Mouse (Mus musculus): Measurements from ENCODE around the gene Atf2.
A peak's percentile ranks its signal among the peaks of the same experiment; 100 is the strongest.
"Not testable (repeated sequence)": the region's sequence is repeated elsewhere in the genome, so short reads cannot be mapped to it uniquely, and the experiment has no call there.

Atf2 gene

DNA sequence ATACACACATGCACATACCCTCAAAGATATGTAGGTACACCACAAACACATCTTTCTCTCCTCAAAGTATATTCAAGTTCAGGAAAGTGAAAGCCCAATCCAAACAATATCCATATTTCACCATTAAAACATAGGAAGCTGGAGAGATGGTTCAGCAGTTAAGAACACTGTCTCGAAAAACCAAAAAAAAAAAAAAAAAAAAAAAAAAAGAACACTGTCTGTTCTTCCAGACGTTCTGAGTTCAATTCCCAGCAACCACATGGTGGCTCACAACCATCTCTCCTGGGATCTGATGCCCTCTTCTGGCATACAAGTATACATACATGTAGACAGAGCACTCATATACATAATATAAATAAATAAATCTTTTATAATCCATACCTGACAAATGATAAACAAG lies 6.4 kb downstream of the Atf2 start:
- no peak for DNase-seq (ENCODE audit: low read depth, low spot score)

DNA sequence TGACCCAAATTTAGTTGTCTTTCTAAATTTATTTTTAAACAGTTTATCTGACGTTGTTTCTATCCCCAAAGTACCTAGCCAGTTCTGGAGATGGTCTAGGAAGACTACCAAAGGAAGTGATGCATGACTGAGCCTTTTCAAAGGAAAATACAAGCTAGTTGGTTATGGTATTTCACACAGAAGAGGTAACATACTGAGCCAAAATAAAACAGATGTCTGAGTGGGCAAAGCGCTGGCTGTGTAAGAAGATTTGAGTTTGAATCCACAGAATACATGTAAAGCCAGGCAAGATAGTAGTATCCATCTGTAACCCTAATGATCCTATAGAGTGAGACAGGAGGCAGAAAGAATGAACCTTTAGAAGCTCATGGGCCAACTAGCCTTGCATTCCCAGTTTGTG lies 14.5 kb downstream of the Atf2 start:
- DNase-seq (ENCODE audit: low read depth, low spot score): no peak

DNA sequence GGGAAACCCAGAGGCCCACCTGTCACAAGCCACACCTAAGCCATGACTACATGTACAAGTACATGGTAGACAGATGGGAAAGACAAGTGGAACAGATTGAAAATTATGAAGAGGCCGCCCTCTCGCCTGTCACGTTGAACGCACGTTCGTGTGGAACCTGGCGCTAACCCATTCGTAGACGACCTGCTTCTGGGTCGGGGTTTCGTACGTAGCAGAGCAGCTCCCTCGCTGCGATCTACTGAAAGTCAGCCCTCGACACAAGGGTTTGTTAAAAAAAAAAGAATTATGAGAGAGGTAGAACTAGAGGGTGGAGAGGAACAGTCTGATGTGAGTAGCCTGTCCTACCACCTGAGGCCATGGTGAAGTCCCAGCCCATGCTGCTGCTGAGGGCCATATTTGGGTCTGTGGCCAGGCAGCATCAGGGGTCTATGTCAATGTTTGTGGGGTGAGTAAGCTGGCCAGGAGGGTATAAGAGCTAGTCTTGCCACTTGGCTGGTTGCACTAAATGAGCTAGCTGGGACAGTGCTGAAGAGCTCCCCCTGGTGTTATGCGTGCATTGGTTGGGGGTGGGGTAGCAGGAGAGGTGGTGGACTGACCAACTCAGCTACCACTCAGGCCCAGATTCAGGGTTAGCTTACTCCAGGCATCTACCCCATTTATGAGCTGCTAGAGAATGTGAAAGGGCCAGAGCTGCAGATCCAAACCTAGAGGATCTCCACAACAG lies 24.5 kb downstream of the Atf2 start:
- peak; percentile 22 for DNase-seq (ENCODE audit: low read depth, low spot score)

DNA sequence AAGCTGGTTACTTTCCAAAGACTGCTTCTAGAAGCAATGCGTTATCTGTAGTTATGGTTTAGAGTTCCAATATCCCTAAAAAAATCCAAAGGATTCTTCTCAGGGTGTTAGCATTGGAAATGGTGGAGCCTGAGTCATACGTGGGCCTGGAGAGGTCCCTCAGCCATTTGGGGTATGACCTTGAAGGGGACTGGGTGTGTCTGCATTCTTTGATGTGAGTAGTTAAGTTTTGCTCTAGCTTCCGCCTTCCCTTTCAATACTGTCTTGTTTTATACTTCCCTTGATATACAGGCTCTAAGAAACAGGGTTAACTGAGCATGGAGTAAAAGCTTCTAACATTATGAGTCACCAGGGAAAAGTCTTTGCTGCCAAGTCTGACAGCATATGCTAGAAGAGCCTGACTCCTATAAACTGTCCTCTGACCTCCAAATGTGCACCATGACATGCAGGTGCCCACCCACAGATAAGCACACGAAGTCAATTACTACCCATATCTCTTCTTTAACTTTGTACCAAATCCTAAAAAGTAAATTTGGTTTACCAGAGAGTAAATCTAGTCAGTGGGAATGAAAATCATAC lies 32.3 kb downstream of the Atf2 start:
- DNase-seq (ENCODE audit: low read depth, low spot score): no peak

DNA sequence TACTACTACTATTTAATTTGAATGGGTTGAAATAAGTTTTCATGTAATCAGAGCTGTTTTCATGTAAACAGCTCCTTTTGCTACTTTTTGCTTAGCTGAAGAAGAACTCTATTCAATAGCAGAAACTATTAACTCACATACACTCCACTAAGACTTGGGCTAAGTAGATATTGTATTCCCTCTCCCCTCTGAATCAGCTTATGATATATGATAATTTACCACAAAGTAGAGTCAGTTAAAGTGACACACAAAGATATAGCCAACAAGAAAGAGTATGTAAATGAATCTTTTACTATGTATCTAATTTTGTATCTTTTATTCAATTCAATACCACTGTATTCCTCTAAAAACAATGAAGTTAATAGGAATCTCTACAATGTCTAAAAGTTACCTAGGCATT lies 35.1 kb downstream of the Atf2 start:
- no peak for DNase-seq (ENCODE audit: low read depth, low spot score)

DNA sequence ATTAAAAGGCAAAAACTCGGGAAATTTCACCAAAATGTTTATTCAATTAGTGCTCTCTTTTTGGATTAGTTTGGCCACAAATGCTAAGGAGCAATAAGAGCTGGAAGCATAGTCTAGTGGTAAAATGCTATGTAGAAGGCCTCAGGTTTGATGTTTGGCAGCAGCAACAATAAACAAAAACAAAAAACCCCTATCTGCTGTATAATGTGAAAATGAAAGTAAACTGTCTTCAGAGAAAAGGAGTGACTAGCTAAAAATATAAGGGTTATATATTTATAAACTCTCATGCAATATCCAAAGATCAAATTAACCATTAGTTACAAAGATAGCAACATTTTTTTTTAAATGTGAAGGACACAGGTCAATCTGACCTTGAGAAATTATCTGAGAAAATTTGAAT lies 36.2 kb downstream of the Atf2 start:
- DNase-seq (ENCODE audit: low read depth, low spot score): no peak

DNA sequence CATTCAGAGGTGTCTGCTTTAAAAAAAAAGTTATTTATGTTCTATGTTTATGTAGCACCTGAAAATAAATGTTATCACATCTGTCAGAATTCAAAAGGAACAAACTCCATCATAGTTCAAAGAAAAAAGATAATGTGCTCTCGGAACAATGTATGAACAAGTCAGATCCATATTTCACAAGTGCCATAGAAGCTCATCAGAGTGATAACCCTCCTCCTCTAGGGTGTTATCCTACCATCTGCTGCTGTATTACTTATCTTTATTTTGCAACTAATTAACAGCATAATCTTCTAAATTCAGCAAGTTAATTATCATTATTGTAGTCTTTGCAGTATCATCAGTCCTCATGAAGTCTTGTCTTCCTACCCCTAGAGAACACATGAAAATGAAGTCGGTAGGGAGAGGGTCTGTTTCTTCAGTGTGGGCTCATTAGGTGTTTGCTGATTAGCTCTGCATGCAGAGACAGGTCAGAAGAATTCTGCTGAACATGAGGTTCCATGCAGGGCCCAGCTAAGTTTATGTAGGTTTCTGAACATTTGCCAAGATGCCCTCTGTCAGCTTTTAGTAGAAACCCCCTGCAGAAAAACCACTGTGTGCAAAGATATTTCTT lies 57.9 kb downstream of the Atf2 start:
- no peak for DNase-seq (ENCODE audit: low read depth, low spot score)

DNA sequence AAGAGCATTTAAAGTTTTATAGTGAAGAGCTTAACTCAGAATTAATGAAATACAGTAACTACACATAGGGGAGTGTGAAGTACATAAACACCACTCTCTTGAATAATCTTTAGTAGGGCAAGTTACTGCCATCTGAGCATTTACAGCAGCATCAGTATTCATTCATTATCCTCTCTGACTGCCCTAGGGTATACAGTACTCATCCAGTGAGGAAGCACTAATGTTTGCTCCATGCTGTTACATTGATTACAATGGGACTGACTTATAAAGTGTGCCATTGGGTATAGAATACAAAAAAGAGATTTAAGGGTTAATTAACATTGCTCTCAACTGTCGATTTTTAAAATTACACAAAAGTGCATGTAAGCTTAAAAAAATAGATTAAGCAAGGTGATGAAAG lies 59.2 kb downstream of the Atf2 start:
- no peak for DNase-seq (ENCODE audit: low read depth, low spot score)

DNA sequence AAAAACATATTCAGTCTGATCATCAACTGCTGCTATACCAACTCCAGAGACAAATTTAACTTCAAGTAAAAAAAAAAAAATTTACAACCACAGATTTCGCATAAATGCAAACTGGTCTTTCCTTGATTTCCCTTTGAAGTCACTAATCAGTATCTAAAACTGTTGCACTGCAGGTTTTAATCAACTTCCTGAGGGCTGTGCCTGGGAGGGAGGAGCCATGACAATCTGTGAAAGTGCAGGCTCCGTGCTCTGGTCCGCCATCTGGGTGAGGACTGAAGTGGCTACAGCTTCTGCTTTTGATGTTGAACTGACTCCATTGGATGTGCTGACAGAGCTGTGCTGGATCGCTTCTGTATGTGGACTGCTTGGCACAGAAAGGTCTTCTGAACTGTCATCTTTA lies 73.7 kb downstream of the Atf2 start:
- DNase-seq (ENCODE audit: low read depth, low spot score): no peak

DNA sequence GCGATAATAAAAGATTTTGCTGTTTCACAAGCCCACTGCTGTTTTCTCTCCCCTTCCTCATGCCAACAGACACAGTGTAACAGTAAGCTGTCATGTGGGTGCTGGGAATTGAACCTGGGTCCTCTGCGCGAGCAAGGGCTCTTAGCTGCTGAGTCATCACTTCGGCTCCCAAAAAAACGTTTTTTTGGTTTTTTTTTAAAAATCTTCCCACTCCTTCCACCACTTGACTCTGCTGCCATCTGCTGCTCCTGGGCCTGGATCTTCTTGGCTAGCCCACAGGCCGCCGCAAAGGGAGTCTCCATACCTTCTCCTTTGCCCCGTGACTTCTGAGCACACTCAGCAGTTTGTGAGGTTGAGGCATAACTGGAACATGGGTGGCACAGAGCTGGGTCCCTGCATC lies 84.8 kb downstream of the Atf2 start:
- DNase-seq (ENCODE audit: low read depth, low spot score): no peak

DNA sequence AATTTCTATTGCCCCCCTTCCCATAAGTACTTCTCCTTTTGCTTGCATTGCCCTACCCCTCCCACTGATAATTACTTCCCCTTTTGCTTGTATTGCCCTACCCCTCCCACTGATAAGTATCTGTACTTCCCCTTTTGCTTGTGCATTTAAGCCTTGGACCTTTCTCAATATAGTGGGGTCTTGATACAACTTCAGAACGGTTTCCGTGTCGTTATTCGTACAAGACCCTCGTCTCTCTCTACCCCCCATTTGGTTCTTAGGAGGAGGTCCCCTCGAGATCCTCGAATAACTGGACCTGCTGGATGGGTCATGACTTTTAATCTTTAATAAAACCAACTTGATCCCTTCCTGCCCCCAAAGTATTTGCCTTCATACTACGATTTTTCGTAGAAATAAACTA lies 92.3 kb downstream of the Atf2 start:
- DNase-seq (ENCODE audit: low read depth, low spot score): not testable (repeated sequence)

DNA sequence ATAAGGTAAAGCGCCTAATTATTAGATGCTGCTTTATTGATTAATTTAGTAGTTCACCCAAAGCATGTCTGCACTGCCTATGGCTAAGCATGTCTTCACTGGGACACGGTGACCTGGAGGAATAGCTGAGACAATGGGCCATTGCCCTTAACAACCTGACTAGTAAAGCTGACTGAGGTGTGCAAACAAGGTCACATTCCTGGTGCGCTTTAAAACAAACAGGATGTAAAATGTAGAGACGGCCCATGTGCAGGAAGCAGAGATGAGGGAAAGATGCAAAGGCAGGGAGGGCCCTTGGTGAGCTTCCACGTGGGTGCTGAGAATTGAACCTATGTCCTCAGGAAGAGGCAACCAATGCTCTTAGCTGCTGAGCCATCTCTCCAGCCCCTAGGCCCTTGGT lies 93.7 kb downstream of the Atf2 start:
- DNase-seq (ENCODE audit: low read depth, low spot score): no peak

DNA sequence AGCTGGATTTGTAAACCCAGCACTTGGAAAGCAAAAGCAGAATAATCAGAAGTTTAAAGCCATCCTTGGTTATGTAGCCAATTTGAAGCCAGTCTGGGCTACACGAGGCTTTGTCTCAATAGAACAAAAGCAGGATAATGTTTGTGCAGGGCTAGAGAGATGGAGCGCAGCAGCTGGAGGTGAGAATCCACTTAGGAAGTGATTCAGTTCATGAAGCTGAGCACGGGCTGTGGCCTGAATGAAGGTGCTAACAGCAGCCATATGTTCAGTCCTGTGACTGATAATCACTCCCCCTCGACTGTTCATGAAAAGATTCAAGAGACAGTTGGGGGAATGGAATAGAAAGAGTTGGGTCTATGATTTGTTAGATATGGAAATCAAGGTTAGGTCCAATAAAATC lies 94.3 kb downstream of the Atf2 start:
- no peak for DNase-seq (ENCODE audit: low read depth, low spot score)

DNA sequence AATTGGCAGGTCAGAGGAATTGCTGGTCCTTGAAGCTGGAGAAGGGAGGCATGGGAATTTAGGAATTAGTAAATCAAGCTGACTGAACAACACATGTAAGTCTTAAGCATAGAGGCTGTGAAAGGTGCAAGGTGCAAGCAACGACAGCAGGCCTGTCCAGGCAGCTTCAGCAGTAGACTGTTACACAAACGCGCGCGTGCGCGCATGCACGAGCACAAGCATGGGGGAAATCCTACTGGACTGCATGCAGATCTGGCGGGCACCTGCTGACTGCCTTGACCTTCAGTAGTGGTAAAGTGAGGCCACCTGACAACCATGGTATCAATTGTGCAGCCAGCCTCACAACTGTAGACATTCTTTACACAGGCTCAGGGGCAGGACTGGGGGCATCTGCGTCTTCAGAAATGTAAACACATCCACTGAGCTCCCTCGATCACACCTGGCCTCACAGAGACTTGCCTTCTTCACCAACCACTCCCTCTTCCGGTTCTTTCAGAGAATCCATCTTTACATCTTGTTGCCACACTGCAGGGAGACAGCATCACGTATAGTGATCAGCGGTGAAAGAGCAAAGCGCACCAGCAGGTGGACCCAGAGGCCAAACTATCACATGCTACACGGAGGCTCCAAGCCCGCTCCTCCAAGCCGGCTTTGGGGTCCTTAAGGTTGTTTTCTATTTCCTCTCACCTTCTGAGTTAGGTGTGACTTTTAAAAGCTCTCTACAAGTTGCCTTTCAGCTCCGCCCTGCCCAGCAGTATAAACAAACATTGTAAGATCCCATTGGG lies 100.4 kb downstream of the Atf2 start:
- peak; percentile 37 for DNase-seq (ENCODE audit: low read depth, low spot score)

DNA sequence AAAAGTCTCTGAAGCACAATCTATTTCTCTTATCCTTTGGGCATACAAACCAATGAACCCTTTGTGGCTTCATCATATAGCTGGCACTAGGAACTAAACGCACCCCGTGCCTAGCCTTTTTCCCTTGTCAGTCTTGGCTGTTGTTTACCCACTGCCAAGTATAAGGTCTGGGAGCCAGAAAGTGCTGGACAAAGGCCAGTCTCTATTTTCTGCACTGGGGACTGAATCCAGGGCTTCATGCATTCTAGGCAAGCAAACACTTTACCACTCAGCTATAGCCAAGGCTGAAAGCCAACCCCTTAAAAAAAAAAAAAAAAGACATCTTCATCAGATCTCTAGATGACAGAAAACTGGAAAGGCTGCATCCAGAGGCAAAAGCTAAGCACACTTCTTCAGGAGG lies 102.1 kb downstream of the Atf2 start:
- DNase-seq (ENCODE audit: low read depth, low spot score): no peak

DNA sequence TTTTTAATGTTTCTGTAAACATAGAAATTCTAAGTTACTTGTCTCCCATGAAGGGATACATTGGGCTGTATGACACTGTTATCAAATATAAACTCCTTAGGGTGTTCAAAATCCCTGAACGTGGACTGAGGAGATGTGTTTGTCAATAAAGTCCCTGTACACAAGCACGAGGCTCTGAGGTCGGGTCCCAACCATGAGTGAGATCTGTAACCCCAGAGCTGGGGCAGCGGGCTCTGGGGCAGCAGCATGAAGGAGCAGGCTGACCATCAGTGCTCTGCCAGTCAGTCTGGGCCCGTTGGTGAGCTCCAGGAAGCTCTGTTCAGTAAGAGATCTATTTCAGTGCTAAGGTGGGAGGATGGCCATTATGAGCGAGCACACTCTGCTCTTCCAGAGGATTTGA lies 104.0 kb downstream of the Atf2 start:
- no peak for DNase-seq (ENCODE audit: low read depth, low spot score)

DNA sequence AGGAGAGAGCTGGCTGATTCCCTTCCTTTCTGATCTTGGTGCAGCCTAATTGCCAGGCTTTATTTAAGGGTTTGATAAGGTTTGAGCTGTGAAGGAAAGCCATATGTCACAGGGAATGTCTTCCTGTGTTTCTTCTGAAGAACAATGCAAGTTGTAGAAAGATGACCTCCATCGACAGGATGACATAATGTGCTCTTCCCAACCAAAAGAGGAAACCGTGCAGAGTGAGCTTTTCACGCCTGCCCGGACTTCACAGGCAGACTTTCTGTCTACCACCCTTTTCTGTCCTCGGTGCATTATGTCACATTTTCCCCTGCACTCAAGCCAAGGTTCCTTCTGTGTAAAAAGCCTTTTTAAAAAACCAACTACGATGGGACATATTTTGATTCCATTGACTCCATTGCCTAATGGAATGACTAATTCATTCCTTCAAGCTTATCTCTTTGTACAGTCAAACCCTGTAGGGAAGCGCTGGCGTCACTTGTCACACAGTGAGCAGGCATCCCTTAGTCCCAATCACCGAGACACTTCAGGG lies 110.0 kb downstream of the Atf2 start:
- no peak for DNase-seq (ENCODE audit: low read depth, low spot score)

DNA sequence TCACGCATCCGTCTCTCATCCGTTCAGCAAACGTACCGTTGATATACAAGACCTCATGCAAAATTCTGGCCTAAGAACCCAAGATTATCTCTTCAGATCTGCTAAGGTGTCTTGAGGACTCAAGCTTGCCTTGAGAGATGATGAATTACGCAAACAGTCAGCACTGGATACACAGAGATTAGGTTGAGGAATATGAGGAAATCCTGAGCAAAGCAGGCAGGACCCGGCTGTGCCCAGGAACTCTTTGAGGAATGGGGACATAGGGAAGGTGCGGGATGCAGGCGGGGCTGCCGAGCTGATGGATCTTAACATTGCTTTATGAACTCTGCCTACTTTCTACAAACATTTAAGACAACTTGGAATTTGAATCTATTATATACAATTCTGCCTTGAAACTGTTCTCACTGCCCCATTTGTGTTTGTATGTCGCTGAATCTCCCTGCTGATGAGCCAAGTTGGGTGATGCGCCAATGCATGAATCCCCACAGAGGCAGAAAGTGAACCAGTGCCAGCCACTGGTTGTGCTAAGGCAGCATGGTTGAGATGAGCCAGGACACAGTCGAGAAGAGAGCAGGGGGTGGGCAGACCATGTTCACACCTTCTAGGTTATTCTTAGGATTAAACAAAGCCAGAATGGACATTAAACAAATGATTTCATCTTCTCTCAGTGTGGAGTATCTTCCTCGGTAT lies 112.0 kb downstream of the Atf2 start:
- no peak for DNase-seq (ENCODE audit: low read depth, low spot score)

DNA sequence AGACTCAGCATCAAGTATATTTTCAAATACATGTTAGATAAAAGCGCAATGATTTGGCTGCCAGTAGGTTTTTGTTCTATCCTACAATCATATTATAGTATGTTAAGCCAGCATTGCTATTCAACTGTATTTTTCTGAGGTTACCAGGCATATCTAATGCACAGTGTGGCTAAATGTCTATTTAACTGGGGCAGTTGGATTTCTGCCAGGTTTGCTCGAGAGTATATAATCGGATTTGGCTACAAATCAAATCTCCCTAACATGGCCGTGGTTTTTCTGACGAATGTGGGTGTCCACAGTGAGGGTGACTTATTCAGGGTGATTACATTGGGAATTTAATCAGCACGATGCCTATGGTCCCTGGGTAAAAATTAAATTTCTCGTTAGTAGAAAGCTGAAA lies 112.6 kb downstream of the Atf2 start:
- no peak for DNase-seq (ENCODE audit: low read depth, low spot score)

DNA sequence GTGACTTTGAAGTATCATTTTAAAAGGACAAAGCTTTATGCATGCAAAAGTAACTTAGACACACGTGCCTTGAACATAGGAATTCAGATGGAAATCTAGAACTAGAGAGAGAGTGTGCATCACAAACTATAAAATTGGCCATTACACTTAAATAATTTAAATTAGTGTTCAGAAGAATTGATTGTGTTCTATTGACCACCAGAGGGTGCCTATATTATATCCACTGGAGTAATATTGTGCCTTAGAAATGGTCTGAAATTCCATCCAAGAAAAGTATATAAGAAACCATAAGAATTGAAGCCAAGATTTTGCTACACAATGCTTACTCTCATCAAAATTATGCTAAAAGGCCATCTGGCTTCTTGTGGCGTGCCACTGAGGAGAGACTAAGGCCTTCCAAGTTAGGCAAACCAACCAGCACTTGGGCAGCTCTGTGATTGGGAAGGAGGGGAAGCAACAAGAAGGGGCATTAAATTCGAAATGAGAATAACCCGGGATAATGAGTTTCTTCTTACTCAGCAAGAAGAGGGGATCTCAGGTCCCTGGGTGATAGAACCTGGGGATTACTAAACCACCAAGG lies 113.3 kb downstream of the Atf2 start:
- DNase-seq (ENCODE audit: low read depth, low spot score): no peak

DNA sequence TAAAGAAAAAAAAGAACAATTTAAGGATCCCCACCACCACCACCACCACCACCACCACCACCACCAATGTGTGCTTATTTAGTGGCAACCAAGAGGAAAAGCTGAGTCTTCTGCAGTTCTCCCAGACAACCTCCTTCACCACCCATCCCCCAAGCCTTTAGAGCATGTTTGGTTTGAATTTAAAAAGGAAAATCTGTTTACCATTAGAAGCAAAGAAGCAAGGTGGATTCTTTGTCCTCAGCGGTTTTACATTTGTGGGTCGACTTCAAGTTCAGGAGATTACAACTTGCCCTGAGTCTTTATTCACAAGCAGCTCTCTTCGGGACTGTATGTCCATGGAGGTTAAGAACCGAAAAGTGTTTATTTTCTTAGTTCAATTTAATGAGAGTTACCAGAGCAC lies 115.5 kb downstream of the Atf2 start:
- DNase-seq (ENCODE audit: low read depth, low spot score): no peak
